In genomic region chr4:49585524-49586101, GRCm38 (mm10) we compare ENCODE assay signal across 12 mouse cellular contexts. TPM values are rescaled to one million over a fixed set of nuclear protein-coding genes. Genes with fewer than 3 reads are reported as not detected.
DNase-seq lines count a peak whose midpoint lies in the region; ATAC-seq and TF ChIP-seq lines count a peak whose summit lies in the region.
"Had no signal": no experiment of that assay in that cellular context is flagged by ENCODE, and none has a peak within 500 bp of the region (broad histone marks: within the 10 kb centered on the region; RNA-seq: fewer than 3 reads in every experiment).

No protein-coding gene starts in this region.

- ATAC-seq in forebrain, postnatal 0 days = peak; percentile 55
- no peak for ATAC-seq in forebrain, embryonic 14.5 days
- ATAC-seq in heart, embryonic 12.5 days (ENCODE audit: insufficient number of reproducible peaks, low FRiP score) = peak; percentile 17; the same call in 1 of the 2 replicates
- ATAC-seq in granulocyte monocyte progenitor cell, adult 5-6 weeks (replicated peaks; ENCODE audit: poor library complexity, severe bottlenecking) = no peak
- ATAC-seq: Patski had no signal

- H3K4me1 ChIP-seq in forebrain, postnatal 0 days (ENCODE audit: insufficient read depth) = no peaks in the 10 kb centered on the region
- peaks cover 7% of the 10 kb centered on the region for H3K4me1 ChIP-seq in forebrain, embryonic 14.5 days (ENCODE audit: control insufficient read depth, insufficient read depth, low read length)
- peaks cover 26% of the 10 kb centered on the region for H3K4me1 ChIP-seq in heart, embryonic 12.5 days (replicated peaks)

- no peaks in the 10 kb centered on the region for H3K27me3 ChIP-seq in forebrain, postnatal 0 days (ENCODE audit: insufficient read depth, low read length)
- H3K27me3 ChIP-seq in forebrain, embryonic 14.5 days (replicated peaks; ENCODE audit: control insufficient read depth, insufficient read depth, low read length) = no peaks in the 10 kb centered on the region
- no peaks in the 10 kb centered on the region for H3K27me3 ChIP-seq in heart, embryonic 12.5 days (replicated peaks)

- H3K27ac ChIP-seq in forebrain, postnatal 0 days (ENCODE audit: low read depth, low read length) = peak overlapping the region; percentile 40; the same call in 1 of the 2 replicates
- H3K27ac ChIP-seq in forebrain, embryonic 14.5 days (ENCODE audit: low read depth, low read length) = no peak overlapping the region
- peak overlapping the region; percentile 41; the same call in 1 of the 2 replicates for H3K27ac ChIP-seq in heart, embryonic 12.5 days (ENCODE audit: poor library complexity, severe bottlenecking)

- WGBS in forebrain, postnatal 0 days = 65% methylated on average over 7 of the region's 7 CpGs
- 91% methylated on average over 7 of the region's 7 CpGs for WGBS in forebrain, embryonic 14.5 days
- WGBS in heart, embryonic 12.5 days = 55% methylated on average over 7 of the region's 7 CpGs

- TF ChIP-seq CTCF in forebrain, postnatal 0 days (IDR thresholded peaks at IDR 0.05; ENCODE audit: low read depth) = no peak

- intact Hi-C loops in left cerebral cortex, postnatal 4 days (cut with DNase I) = no loop called here

- DNase-seq in forebrain, postnatal 0 days = no peak
- no peak for DNase-seq in forebrain, embryonic 14.5 days (ENCODE audit: low spot score)
- DNase-seq in layer of hippocampus, adult 9-11 months = peak; percentile 48
- DNase-seq in layer of hippocampus, adult 9-10 months (ENCODE audit: low spot score) = no peak
- DNase-seq in lung, postnatal 36 days = peak; percentile 12
- DNase-seq in left cerebral cortex, postnatal 4 days = no peak
- DNase-seq: B cell, adult 2 months had no signal

- no peaks in the 10 kb centered on the region for H3K9me3 ChIP-seq in forebrain, postnatal 0 days (ENCODE audit: low read length)
- no peaks in the 10 kb centered on the region for H3K9me3 ChIP-seq in forebrain, embryonic 14.5 days (replicated peaks; ENCODE audit: control insufficient read depth, low read length)
- no peaks in the 10 kb centered on the region for H3K9me3 ChIP-seq in heart, embryonic 12.5 days (replicated peaks)

- H3K4me2 ChIP-seq in forebrain, postnatal 0 days (ENCODE audit: low read depth) = no peak overlapping the region
- no peak overlapping the region for H3K4me2 ChIP-seq in forebrain, embryonic 14.5 days (ENCODE audit: low read length)
- no peak overlapping the region for H3K4me2 ChIP-seq in heart, embryonic 12.5 days

- H3K9ac ChIP-seq in forebrain, postnatal 0 days = no peak overlapping the region
- no peak overlapping the region for H3K9ac ChIP-seq in forebrain, embryonic 14.5 days (ENCODE audit: low read length)
- no peak overlapping the region for H3K9ac ChIP-seq in heart, embryonic 12.5 days

- peaks cover 21% of the 10 kb centered on the region for H3K36me3 ChIP-seq in forebrain, postnatal 0 days (ENCODE audit: insufficient read depth)
- peaks cover 11% of the 10 kb centered on the region for H3K36me3 ChIP-seq in forebrain, embryonic 14.5 days (ENCODE audit: control insufficient read depth, insufficient read depth, low read length)
- H3K36me3 ChIP-seq in heart, embryonic 12.5 days = peaks cover 35% of the 10 kb centered on the region

- no peak overlapping the region for H3K4me3 ChIP-seq in forebrain, postnatal 0 days (ENCODE audit: low read depth, low read length)
- H3K4me3 ChIP-seq in forebrain, embryonic 14.5 days (ENCODE audit: low read depth, low read length) = no peak overlapping the region
- H3K4me3 ChIP-seq in heart, embryonic 12.5 days = no peak overlapping the region

RNA-seq across cellular contexts. Expression of gene Tmem246, which starts 12.1 kb away (rescaled TPM):
- 93.2 and 98.3 TPM in 2 replicates for total RNA-seq in forebrain, postnatal 0 days (2014; rRNA removed)
- polyA plus RNA-seq in forebrain, postnatal 0 days (2015; fragmentation: Nextera tagmentation; extraction: Ambion mirVana) = 101 and 119 TPM in 2 replicates
- 53.6 and 61.1 TPM in 2 replicates for polyA plus RNA-seq in forebrain, embryonic 14.5 days (2014; fragmentation: Nextera tagmentation; extraction: Ambion mirVana)
- 47.5 and 48.0 TPM in 2 replicates for polyA plus RNA-seq in heart, embryonic 12.5 days (2016; fragmentation: Nextera tagmentation; extraction: Ambion mirVana)
- 10 to 100 TPM; 67.8 to 71.7 TPM for total RNA-seq in left cerebral cortex, postnatal 4 days (2021)
- not detected in 2 replicates for total RNA-seq in granulocyte monocyte progenitor cell, adult 5-6 weeks (2014; fragmentation: Nextera tagmentation)
- total RNA-seq in granulocyte monocyte progenitor cell, adult 5-6 weeks (2017) = not detected in 2 replicates
- polyA plus RNA-seq: Patski had no signal

RNA-seq across cellular contexts. Expression of gene Aldob, which starts 36.3 kb away (rescaled TPM):
- 0.46 and 0.57 TPM in 2 replicates for total RNA-seq in forebrain, postnatal 0 days (2014; rRNA removed)
- polyA plus RNA-seq in forebrain, postnatal 0 days (2015; fragmentation: Nextera tagmentation; extraction: Ambion mirVana) = 0.27 and 0.39 TPM in 2 replicates
- 0.15 and 0.27 TPM in 2 replicates for polyA plus RNA-seq in forebrain, embryonic 14.5 days (2014; fragmentation: Nextera tagmentation; extraction: Ambion mirVana)
- polyA plus RNA-seq in heart, embryonic 12.5 days (2016; fragmentation: Nextera tagmentation; extraction: Ambion mirVana) = 0.39 and 0.42 TPM in 2 replicates
- total RNA-seq in left cerebral cortex, postnatal 4 days (2021) = under 1 TPM; 0.79 to 0.96 TPM
- not detected in 2 replicates for total RNA-seq in granulocyte monocyte progenitor cell, adult 5-6 weeks (2014; fragmentation: Nextera tagmentation)
- total RNA-seq in granulocyte monocyte progenitor cell, adult 5-6 weeks (2017) = not detected in 2 replicates
- total RNA-seq: common myeloid progenitor, adult 5-6 weeks had no signal
- polyA plus RNA-seq: forebrain, embryonic 11.5 days; Patski had no signal

RNA-seq across cellular contexts. Expression of gene Rnf20, which starts 46.2 kb away (rescaled TPM):
- 76.9 and 79.1 TPM in 2 replicates for total RNA-seq in forebrain, postnatal 0 days (2014; rRNA removed)
- polyA plus RNA-seq in forebrain, postnatal 0 days (2015; fragmentation: Nextera tagmentation; extraction: Ambion mirVana) = 35.6 and 44.1 TPM in 2 replicates
- 63.0 and 71.9 TPM in 2 replicates for polyA plus RNA-seq in forebrain, embryonic 14.5 days (2014; fragmentation: Nextera tagmentation; extraction: Ambion mirVana)
- polyA plus RNA-seq in heart, embryonic 12.5 days (2016; fragmentation: Nextera tagmentation; extraction: Ambion mirVana) = 29.2 and 30.2 TPM in 2 replicates
- total RNA-seq in left cerebral cortex, postnatal 4 days (2021) = 10 to 100 TPM; 84.4 to 85.8 TPM
- 37.5 and 58.0 TPM in 2 replicates for total RNA-seq in granulocyte monocyte progenitor cell, adult 5-6 weeks (2014; fragmentation: Nextera tagmentation)
- total RNA-seq in granulocyte monocyte progenitor cell, adult 5-6 weeks (2017) = 93.9 and 105 TPM in 2 replicates

Comparison
In these comparisons a context has a peak if more than half of its experiments do, and no peak if none do; other contexts are left out.
1. ATAC-seq: peak in forebrain, postnatal 0 days (single experiment) and heart, embryonic 12.5 days (single experiment); none in forebrain, embryonic 14.5 days (single experiment) and granulocyte monocyte progenitor cell, adult 5-6 weeks (single experiment).
2. DNase-seq: peak in layer of hippocampus, adult 9-11 months (single experiment) and lung, postnatal 36 days (single experiment); none in forebrain, postnatal 0 days (single experiment), forebrain, embryonic 14.5 days (single experiment), layer of hippocampus, adult 9-10 months (single experiment) and left cerebral cortex, postnatal 4 days (single experiment).
3. RNA of gene Tmem246, which starts 12.1 kb away (total RNA-seq): 93.2 to 98.3 TPM in forebrain, postnatal 0 days and 67.8 to 71.7 TPM in left cerebral cortex, postnatal 4 days; not detected in granulocyte monocyte progenitor cell, adult 5-6 weeks; every median in the first group is over 10 times any median in the second.